Mouse (Mus musculus): ENCODE data around the gene Homer3. TPM values are rescaled to one million over a fixed set of nuclear protein-coding genes. Genes with fewer than 3 reads are reported as not detected.

Gene Homer3
- polyA plus RNA-seq, 1 experiment from 2014 or later, result 4.7 TPM

- Histone ChIP-seq H3K27me3 (ENCODE audit: control insufficient read depth, insufficient read depth, low read depth, low read length) (no peaks in the 10 kb centered on the region), H3K4me1 (ENCODE audit: control insufficient read depth, low read depth, low read length) (peaks cover 18% of the 10 kb centered on the region), H3K36me3 (ENCODE audit: control insufficient read depth, insufficient read depth) (peaks cover 14% of the 10 kb centered on the region), H3K9ac (ENCODE audit: low read depth, low read length) (peak within 1 kb of the TSS; percentile 76), H3K4me2 (ENCODE audit: low read depth, low read length) (peak within 1 kb of the TSS; percentile 92), H3K27ac (ENCODE audit: low read length) (peak within 1 kb of the TSS; percentile 77), H3K4me3 (ENCODE audit: low read depth, low read length) (peak within 1 kb of the TSS; percentile 89), H3K9me3 (replicated peaks; ENCODE audit: control insufficient read depth, low read length) (no peaks in the 10 kb centered on the region)
- under 1% methylated on average over 40 of the region's 40 CpGs for WGBS (ENCODE audit: insufficient replicate concordance)
- peak; percentile 90 for ATAC-seq (ENCODE audit: low read depth)
Measured at GRCm38 (mm10) chr8:70302358-70302890, 19.8 kb downstream of the Homer3 start, which contains the start of the genes Ddx49 and Cope. Ddx49 (minus strand) TSS chr8:70302489. Cope (plus strand) TSS chr8:70302518.

GRCm38 (mm10) chr8:70302901-70303300 is 20.3 kb downstream of the Homer3 start:
- peak; percentile 4; the same call in 1 of the 2 replicates for ATAC-seq (ENCODE audit: low read depth)
- Histone ChIP-seq H3K4me1 (ENCODE audit: control insufficient read depth, low read depth, low read length) (peaks cover 18% of the 10 kb centered on the region), H3K4me2 (ENCODE audit: low read depth, low read length) (peak overlapping the region; percentile 92), H3K27me3 (ENCODE audit: control insufficient read depth, insufficient read depth, low read depth, low read length) (no peaks in the 10 kb centered on the region), H3K9ac (ENCODE audit: low read depth, low read length) (peak overlapping the region; percentile 76), H3K9me3 (replicated peaks; ENCODE audit: control insufficient read depth, low read length) (no peaks in the 10 kb centered on the region), H3K27ac (ENCODE audit: low read length) (peak overlapping the region; percentile 77), H3K36me3 (ENCODE audit: control insufficient read depth, insufficient read depth) (peaks cover 19% of the 10 kb centered on the region), H3K4me3 (ENCODE audit: low read depth, low read length) (peak overlapping the region; percentile 89)
- 3% methylated on average over 16 of the region's 16 CpGs for WGBS (ENCODE audit: insufficient replicate concordance)

GRCm38 (mm10) chr8:70309311-70309710 is 26.7 kb downstream of the Homer3 start:
- 31% methylated on average over 2 of the region's 2 CpGs for WGBS (ENCODE audit: insufficient replicate concordance)
- no peak overlapping the region for H3K27ac ChIP-seq (ENCODE audit: low read length)
- H3K9me3 ChIP-seq (replicated peaks; ENCODE audit: control insufficient read depth, low read length), result no peaks in the 10 kb centered on the region
- H3K27me3 ChIP-seq (ENCODE audit: control insufficient read depth, insufficient read depth, low read depth, low read length), result no peaks in the 10 kb centered on the region
- no peak for ATAC-seq (ENCODE audit: low read depth)
- H3K4me3 ChIP-seq (ENCODE audit: low read depth, low read length), result no peak overlapping the region
- H3K36me3 ChIP-seq (ENCODE audit: control insufficient read depth, insufficient read depth), result peaks cover 45% of the 10 kb centered on the region
- H3K9ac ChIP-seq (ENCODE audit: low read depth, low read length), result no peak overlapping the region
- H3K4me1 ChIP-seq (ENCODE audit: control insufficient read depth, low read depth, low read length), result no peaks in the 10 kb centered on the region
- H3K4me2 ChIP-seq (ENCODE audit: low read depth, low read length), result no peak overlapping the region

DNA sequence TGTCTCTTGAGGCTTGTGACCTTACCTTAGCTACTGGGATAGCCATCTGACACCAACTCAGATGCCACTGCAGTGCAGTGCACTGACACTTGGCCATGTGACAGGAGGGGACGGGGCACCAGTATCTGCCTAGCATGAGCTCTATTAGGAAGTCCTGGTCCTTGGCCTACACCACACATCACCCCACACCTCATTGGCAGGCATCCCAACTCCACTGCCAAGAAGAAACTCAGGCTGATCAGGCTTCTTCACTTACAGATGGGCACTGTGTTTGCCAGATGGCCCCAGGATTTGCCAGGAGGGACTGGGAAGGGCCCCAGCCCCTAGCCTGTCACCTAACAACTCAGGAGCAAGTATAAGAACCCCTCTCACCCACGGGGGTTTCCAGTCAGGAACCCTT is 30.8 kb downstream of the Homer3 start:
- Histone ChIP-seq H3K36me3 (ENCODE audit: control insufficient read depth, insufficient read depth) (peaks cover 23% of the 10 kb centered on the region), H3K4me1 (ENCODE audit: control insufficient read depth, low read depth, low read length) (peaks cover 8% of the 10 kb centered on the region), H3K9ac (ENCODE audit: low read depth, low read length) (no peak overlapping the region), H3K9me3 (replicated peaks; ENCODE audit: control insufficient read depth, low read length) (no peaks in the 10 kb centered on the region), H3K27me3 (ENCODE audit: control insufficient read depth, insufficient read depth, low read depth, low read length) (peaks cover 32% of the 10 kb centered on the region), H3K27ac (ENCODE audit: low read length) (no peak overlapping the region), H3K4me3 (ENCODE audit: low read depth, low read length) (no peak overlapping the region), H3K4me2 (ENCODE audit: low read depth, low read length) (no peak overlapping the region)
- 59% methylated on average over 2 of the region's 2 CpGs for WGBS (ENCODE audit: insufficient replicate concordance)
- ATAC-seq (ENCODE audit: low read depth), result no peak

- Histone ChIP-seq H3K27ac (ENCODE audit: low read length) (no peak within 1 kb of the TSS), H3K9me3 (replicated peaks; ENCODE audit: control insufficient read depth, low read length) (no peaks in the 10 kb centered on the region), H3K36me3 (ENCODE audit: control insufficient read depth, insufficient read depth) (peaks cover 13% of the 10 kb centered on the region), H3K27me3 (ENCODE audit: control insufficient read depth, insufficient read depth, low read depth, low read length) (peaks cover 32% of the 10 kb centered on the region), H3K4me2 (ENCODE audit: low read depth, low read length) (peak within 1 kb of the TSS; percentile 71), H3K4me1 (ENCODE audit: control insufficient read depth, low read depth, low read length) (peaks cover 8% of the 10 kb centered on the region), H3K4me3 (ENCODE audit: low read depth, low read length) (peak within 1 kb of the TSS; percentile 52), H3K9ac (ENCODE audit: low read depth, low read length) (no peak within 1 kb of the TSS)
- 4% methylated on average over 66 of the region's 66 CpGs for WGBS (ENCODE audit: insufficient replicate concordance)
- ATAC-seq (ENCODE audit: low read depth), result peak; percentile 49; the same call in 1 of the 2 replicates
Measured at GRCm38 (mm10) chr8:70315624-70316510, 33.2 kb downstream of the Homer3 start, which contains the start of gene Cers1. Cers1 (plus strand) TSS chr8:70315775.

DNA sequence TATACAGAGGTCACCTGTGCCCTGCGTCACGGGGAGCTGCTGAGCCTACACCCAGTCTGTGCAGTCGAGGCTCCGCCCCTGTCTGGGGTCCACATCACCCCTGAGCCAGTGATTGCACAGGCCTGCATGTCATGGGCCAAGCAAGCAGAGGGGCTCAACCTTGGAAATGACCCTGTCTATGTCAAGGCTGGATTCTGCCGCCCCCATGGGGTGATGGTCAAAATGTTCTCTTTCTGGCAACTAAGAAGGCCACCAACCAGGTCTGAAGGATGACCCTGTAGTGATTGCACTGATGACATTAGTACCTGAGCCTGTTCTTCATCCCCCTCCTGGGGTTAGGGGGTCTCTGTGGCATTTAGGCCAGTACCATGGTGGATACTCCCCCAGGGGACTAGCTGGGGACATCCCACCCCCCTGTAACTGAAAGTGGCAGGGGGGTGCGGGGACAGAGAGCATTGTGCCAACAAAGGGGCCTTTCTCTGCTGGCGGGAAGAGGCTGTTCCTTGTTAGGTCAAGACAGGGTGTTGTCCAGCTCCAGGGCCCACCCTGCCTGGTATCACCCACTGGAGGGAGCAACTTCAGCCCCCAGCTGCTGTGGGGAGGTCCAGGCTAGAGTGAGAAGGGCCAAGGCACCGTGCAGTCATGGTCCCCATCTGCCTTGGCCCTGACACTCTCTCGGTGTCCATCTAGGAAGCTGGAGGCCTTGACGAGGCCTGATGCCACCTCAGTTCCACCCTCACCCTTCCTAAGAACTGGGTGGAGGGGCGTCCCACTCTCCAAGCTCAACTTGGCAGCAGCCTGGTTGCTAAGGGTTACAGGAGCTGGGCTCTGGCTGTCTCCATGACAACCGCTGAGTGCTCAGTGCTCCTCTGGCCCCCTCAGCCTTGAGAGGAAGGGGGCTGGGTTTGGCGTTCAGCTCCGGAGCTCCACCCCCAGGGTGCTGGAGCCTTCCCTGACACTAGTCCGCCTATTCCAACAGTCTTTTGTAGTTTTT is 34.2 kb downstream of the Homer3 start:
- no peak for ATAC-seq (ENCODE audit: low read depth)
- peaks cover 8% of the 10 kb centered on the region for H3K36me3 ChIP-seq (ENCODE audit: control insufficient read depth, insufficient read depth)
- no peak overlapping the region for H3K4me3 ChIP-seq (ENCODE audit: low read depth, low read length)
- H3K4me1 ChIP-seq (ENCODE audit: control insufficient read depth, low read depth, low read length), result peaks cover 8% of the 10 kb centered on the region
- 26% methylated on average over 15 of the region's 15 CpGs for WGBS (ENCODE audit: insufficient replicate concordance)
- peaks cover 32% of the 10 kb centered on the region for H3K27me3 ChIP-seq (ENCODE audit: control insufficient read depth, insufficient read depth, low read depth, low read length)
- no peak overlapping the region for H3K4me2 ChIP-seq (ENCODE audit: low read depth, low read length)
- no peak overlapping the region for H3K27ac ChIP-seq (ENCODE audit: low read length)
- H3K9me3 ChIP-seq (replicated peaks; ENCODE audit: control insufficient read depth, low read length), result no peaks in the 10 kb centered on the region
- H3K9ac ChIP-seq (ENCODE audit: low read depth, low read length), result no peak overlapping the region

DNA sequence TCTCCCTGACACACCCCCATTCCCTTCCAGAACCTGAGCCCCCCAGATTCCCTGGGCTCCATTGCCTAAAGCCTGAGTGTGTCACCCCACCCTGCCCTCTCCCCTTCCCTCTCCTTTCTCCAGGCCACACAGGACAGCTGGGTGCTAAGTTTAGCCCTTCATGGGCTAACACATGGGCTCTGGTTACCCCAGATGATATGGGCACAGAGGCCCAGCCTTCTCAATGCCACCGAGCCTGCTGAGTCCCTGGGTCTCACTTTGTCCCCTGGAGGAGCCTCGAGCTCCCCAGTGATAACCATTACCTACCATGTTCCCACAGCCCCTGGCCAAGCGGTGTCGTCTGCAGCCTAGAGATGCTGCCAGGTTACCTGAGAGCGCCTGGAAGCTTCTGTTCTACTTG is 35.2 kb downstream of the Homer3 start:
- H3K27me3 ChIP-seq (ENCODE audit: control insufficient read depth, insufficient read depth, low read depth, low read length), result peaks cover 32% of the 10 kb centered on the region
- ATAC-seq (ENCODE audit: low read depth), result no peak
- H3K4me3 ChIP-seq (ENCODE audit: low read depth, low read length), result no peak overlapping the region
- 56% methylated on average over 5 of the region's 5 CpGs for WGBS (ENCODE audit: insufficient replicate concordance)
- no peak overlapping the region for H3K9ac ChIP-seq (ENCODE audit: low read depth, low read length)
- H3K27ac ChIP-seq (ENCODE audit: low read length), result no peak overlapping the region
- no peak overlapping the region for H3K4me2 ChIP-seq (ENCODE audit: low read depth, low read length)
- H3K9me3 ChIP-seq (replicated peaks; ENCODE audit: control insufficient read depth, low read length), result no peaks in the 10 kb centered on the region
- H3K4me1 ChIP-seq (ENCODE audit: control insufficient read depth, low read depth, low read length), result peaks cover 8% of the 10 kb centered on the region
- peaks cover 7% of the 10 kb centered on the region for H3K36me3 ChIP-seq (ENCODE audit: control insufficient read depth, insufficient read depth)

DNA sequence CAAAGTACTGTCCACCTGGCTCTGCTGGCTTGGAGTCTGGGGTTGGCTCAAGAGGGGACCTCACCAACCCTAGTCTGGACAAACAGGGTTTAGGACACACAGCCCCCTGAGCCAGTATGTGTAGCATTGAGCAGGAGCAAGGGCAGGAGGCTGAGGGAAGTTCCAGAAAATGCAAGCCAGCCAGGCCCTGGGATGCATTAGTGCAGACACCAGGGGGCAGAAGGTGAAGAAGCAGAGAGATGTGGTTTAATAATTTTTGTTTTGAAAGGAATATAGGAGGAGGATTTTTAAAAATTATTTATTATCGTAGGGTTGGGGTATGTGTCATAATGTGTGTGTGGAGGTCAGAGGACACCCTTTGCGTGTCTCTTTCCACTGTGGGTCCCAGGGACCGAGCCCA is 41.1 kb downstream of the Homer3 start:
- Histone ChIP-seq H3K9me3 (replicated peaks; ENCODE audit: control insufficient read depth, low read length) (no peaks in the 10 kb centered on the region), H3K27ac (ENCODE audit: low read length) (no peak overlapping the region)
- ATAC-seq (ENCODE audit: low read depth), result no peak

More for the DNA sequence above, 41.1 kb downstream of the Homer3 start:
- no peak overlapping the region for H3K9ac ChIP-seq (ENCODE audit: low read depth, low read length)
- 74% methylated on average over 3 of the region's 3 CpGs for WGBS (ENCODE audit: insufficient replicate concordance)
- no peak overlapping the region for H3K4me2 ChIP-seq (ENCODE audit: low read depth, low read length)
- H3K27me3 ChIP-seq (ENCODE audit: control insufficient read depth, insufficient read depth, low read depth, low read length), result no peaks in the 10 kb centered on the region
- no peak overlapping the region for H3K4me3 ChIP-seq (ENCODE audit: low read depth, low read length)
- H3K4me1 ChIP-seq (ENCODE audit: control insufficient read depth, low read depth, low read length), result peaks cover 7% of the 10 kb centered on the region
- no peaks in the 10 kb centered on the region for H3K36me3 ChIP-seq (ENCODE audit: control insufficient read depth, insufficient read depth)

All from liver, embryonic 16.5 days (tissue).